In genomic region chr1:129843416-129843815, GRCm38 (mm10) we compare ENCODE assay signal across 8 mouse cellular contexts.
DNase-seq lines count a peak whose midpoint lies in the region; ATAC-seq and TF ChIP-seq lines count a peak whose summit lies in the region.

No protein-coding gene starts in this region.

- no peak for TF ChIP-seq POLR2A in MEL (IDR thresholded peaks at IDR 0.05; ENCODE audit: control insufficient read depth in 1 of 2, insufficient read depth in 1 of 2, low read depth in 1 of 2, low read length in 2 of 2, poor library complexity in 1 of 2)

- no peak for TF ChIP-seq EP300 in MEL (IDR thresholded peaks at IDR 0.05; ENCODE audit: low read depth in 1 of 2, low read length in 2 of 2)

- H3K9me3 ChIP-seq in forebrain, embryonic 14.5 days (replicated peaks; ENCODE audit: control insufficient read depth, low read length), result no peaks in the 10 kb centered on the region
- no peaks in the 10 kb centered on the region for H3K9me3 ChIP-seq in forebrain, embryonic 15.5 days
- no peaks in the 10 kb centered on the region for H3K9me3 ChIP-seq in MEL (replicated peaks; ENCODE audit: insufficient read depth, low read length)

- H3K4me3 ChIP-seq in forebrain, embryonic 14.5 days (ENCODE audit: low read depth, low read length), result no peak overlapping the region
- no peak overlapping the region for H3K4me3 ChIP-seq in forebrain, embryonic 15.5 days
- no peak overlapping the region for H3K4me3 ChIP-seq in MEL (ENCODE audit: control insufficient read depth in 1 of 2, insufficient read depth in 1 of 2, low read depth in 2 of 2, low read length in 2 of 2)

- intact Hi-C loops in left cerebral cortex, postnatal 4 days (cut with DNase I), result no loop called here
- intact Hi-C loops in gastrocnemius, postnatal 36 days (cut with DNase I), result loop anchor here (10.0 kb wide), 1 partner anchor 221 kb away; no protein-coding TSS in a partner anchor

- peak; percentile 53 for DNase-seq in forebrain, embryonic 14.5 days (ENCODE audit: low spot score)
- peak; percentile 9 for DNase-seq in left cerebral cortex, postnatal 4 days
- DNase-seq in left cerebral cortex, adult 9 months (ENCODE audit: low spot score in 2 of 2), result no peak
- peak; percentile 64 for DNase-seq in MEL (ENCODE audit: low read depth, low spot score)
- no peak for DNase-seq in spleen, adult 12 weeks (ENCODE audit: low spot score)
- DNase-seq in gastrocnemius, postnatal 36 days, result no peak

- H3K9ac ChIP-seq in forebrain, embryonic 14.5 days (ENCODE audit: low read length), result no peak overlapping the region
- no peak overlapping the region for H3K9ac ChIP-seq in forebrain, embryonic 15.5 days (replicated peaks)
- H3K9ac ChIP-seq in MEL (ENCODE audit: control insufficient read depth, low read depth, low read length, poor library complexity, severe bottlenecking), result no peak overlapping the region

- ATAC-seq in forebrain, embryonic 14.5 days, result no peak
- ATAC-seq in forebrain, embryonic 15.5 days (replicated peaks), result no peak
- peak; percentile 42; the same call in 1 of the 2 replicates for ATAC-seq in granulocyte monocyte progenitor cell, adult 5-6 weeks (replicated peaks; ENCODE audit: poor library complexity, severe bottlenecking)

- no peaks in the 10 kb centered on the region for H3K4me1 ChIP-seq in forebrain, embryonic 14.5 days (ENCODE audit: control insufficient read depth, insufficient read depth, low read length)
- H3K4me1 ChIP-seq in forebrain, embryonic 15.5 days, result no peaks in the 10 kb centered on the region
- no peaks in the 10 kb centered on the region for H3K4me1 ChIP-seq in MEL (ENCODE audit: control insufficient read depth in 1 of 2, insufficient read depth in 2 of 2, low read length in 2 of 2)

- no peak overlapping the region for H3K4me2 ChIP-seq in forebrain, embryonic 14.5 days (ENCODE audit: low read length)
- H3K4me2 ChIP-seq in forebrain, embryonic 15.5 days (replicated peaks), result no peak overlapping the region

- WGBS in forebrain, embryonic 14.5 days, result 58% methylated on average over 2 of the region's 2 CpGs
- 61% methylated on average over 2 of the region's 2 CpGs for WGBS in forebrain, embryonic 15.5 days

- TF ChIP-seq RAD21 in MEL (IDR thresholded peaks at IDR 0.05; ENCODE audit: low read depth, low read length), result peak; percentile 50

- H3K27me3 ChIP-seq in forebrain, embryonic 14.5 days (replicated peaks; ENCODE audit: control insufficient read depth, insufficient read depth, low read length), result no peaks in the 10 kb centered on the region
- H3K27me3 ChIP-seq in forebrain, embryonic 15.5 days, result no peaks in the 10 kb centered on the region
- no peaks in the 10 kb centered on the region; a peak in 1 of 4 replicates for H3K27me3 ChIP-seq in MEL (ENCODE audit: control insufficient read depth in 1 of 2, insufficient read depth in 2 of 2, low read length in 2 of 2)

- peak; percentile 27 to 72 (median 63); a peak in 4 of 6 replicates for TF ChIP-seq CTCF in MEL (IDR thresholded peaks at IDR 0.05 in 2 of 3, conservative IDR thresholded peaks at IDR 0.05 in 1 of 3; ENCODE audit: control insufficient read depth in 1 of 3, insufficient read depth in 1 of 3, low read depth in 2 of 3, low read length in 3 of 3, poor library complexity in 1 of 3, severe bottlenecking in 1 of 3)

- no peak overlapping the region for H3K27ac ChIP-seq in forebrain, embryonic 14.5 days (ENCODE audit: low read depth, low read length)
- H3K27ac ChIP-seq in forebrain, embryonic 15.5 days (replicated peaks), result no peak overlapping the region
- H3K27ac ChIP-seq in MEL (ENCODE audit: control insufficient read depth, low read depth, low read length), result no peak overlapping the region

- H3K36me3 ChIP-seq in forebrain, embryonic 14.5 days (ENCODE audit: control insufficient read depth, insufficient read depth, low read length), result no peaks in the 10 kb centered on the region
- H3K36me3 ChIP-seq in forebrain, embryonic 15.5 days, result no peaks in the 10 kb centered on the region
- no peaks in the 10 kb centered on the region for H3K36me3 ChIP-seq in MEL (ENCODE audit: control insufficient read depth in 1 of 2, insufficient read depth in 2 of 2, low read length in 2 of 2)

- H3K79me2 ChIP-seq in MEL (ENCODE audit: control insufficient read depth, insufficient read depth, low read length, poor library complexity), result no peaks in the 10 kb centered on the region

TF ChIP-seq in MEL, 35 proteins besides CTCF, POLR2A, EP300 and RAD21:
- TF ChIP-seq SMC3 (IDR thresholded peaks at IDR 0.05; ENCODE audit: low read depth, low read length) (peak; percentile 87), MAZ (IDR thresholded peaks at IDR 0.05; ENCODE audit: low read depth, low read length) (no peak), TCF12 (IDR thresholded peaks at IDR 0.05; ENCODE audit: low read depth, low read length) (no peak), MAX (IDR thresholded peaks at IDR 0.05; ENCODE audit: low read length) (no peak), ELF1 (IDR thresholded peaks at IDR 0.05; ENCODE audit: low read depth, low read length) (no peak), SIN3A (IDR thresholded peaks at IDR 0.05; ENCODE audit: low read length) (no peak), MEF2A (IDR thresholded peaks at IDR 0.05; ENCODE audit: extremely low read depth, insufficient replicate concordance, low read depth, low read length, poor library complexity, severe bottlenecking) (no peak), E2F4 (IDR thresholded peaks at IDR 0.05; ENCODE audit: borderline replicate concordance, low read depth, low read length) (no peak), MYC (IDR thresholded peaks at IDR 0.05; ENCODE audit: low read depth, low read length) (no peak), ZC3H11A (IDR thresholded peaks at IDR 0.05; ENCODE audit: low read depth, low read length) (peak; percentile 14; the same call in 1 of the 2 replicates), USF1 (IDR thresholded peaks at IDR 0.05; ENCODE audit: low read depth, low read length) (no peak), CHD1 (IDR thresholded peaks at IDR 0.05; ENCODE audit: low read depth, low read length) (no peak), GATA1 (IDR thresholded peaks at IDR 0.05; ENCODE audit: low read depth, low read length) (0 out of 2 replicates have a peak, but pooled peaks have one; percentile 6), POLR2AphosphoS5 (IDR thresholded peaks at IDR 0.05; ENCODE audit: borderline replicate concordance, low read depth, low read length) (no peak), TAL1 (IDR thresholded peaks at IDR 0.05; ENCODE audit: low read length) (no peak), NRF1 (IDR thresholded peaks at IDR 0.05; ENCODE audit: insufficient read depth, low read depth, low read length, poor library complexity, severe bottlenecking) (no peak), GABPA (IDR thresholded peaks at IDR 0.05; ENCODE audit: low read depth, low read length) (no peak)
TF ChIP-seq in MEL: peak in this region for 3.

Comparison
In these comparisons a context has a peak if more than half of its experiments do, and no peak if none do; other contexts are left out.
1. DNase-seq: peak in forebrain, embryonic 14.5 days (single experiment), left cerebral cortex, postnatal 4 days (single experiment) and MEL (single experiment); none in left cerebral cortex, adult 9 months (0 of 2), spleen, adult 12 weeks (single experiment) and gastrocnemius, postnatal 36 days (0 of 2).